Mouse (Mus musculus) hindbrain, embryonic 13.5 days (tissue): ENCODE measurements around the gene Ptges2. TPM values are rescaled to one million over a fixed set of nuclear protein-coding genes. Genes with fewer than 3 reads are reported as not detected.

Experiments
- ATAC-seq: fragments of 200-750 bp; cut with Nextera tagmentation; 2 replicates; pipeline ENCODE4 v1.8.0; 2017; ENCODE audit warnings: moderate TSS enrichment; ENCODE audit not compliant: low FRiP score
- H3K27ac ChIP-seq: fragments of 300-500 bp; sonication (generic); 2 replicates; pipeline ENCODE4 v1.5.1; 2015; ENCODE audit warnings: inconsistent platforms, mild to moderate bottlenecking, moderate library complexity
- H3K27me3 ChIP-seq: fragments of 300-500 bp; sonication (generic); 2 replicates; pipeline ENCODE4 v1.6.1; 2015; ENCODE audit warnings: mild to moderate bottlenecking, inconsistent platforms
- H3K36me3 ChIP-seq: fragments of 300-500 bp; sonication (generic); 2 replicates; pipeline ENCODE4 v1.6.1; 2015; ENCODE audit warnings: mild to moderate bottlenecking, inconsistent platforms
- H3K4me1 ChIP-seq: fragments of 300-500 bp; sonication (generic); replicated peaks from 2 replicates; pipeline ENCODE4 v1.6.1; 2015; ENCODE audit warnings: inconsistent platforms
- H3K4me2 ChIP-seq: fragments of 300-500 bp; sonication (generic); 2 replicates; pipeline ENCODE4 v1.6.1; 2015; ENCODE audit warnings: inconsistent platforms, mild to moderate bottlenecking, moderate library complexity
- H3K4me3 ChIP-seq: fragments of 300-500 bp; sonication (generic); 2 replicates; pipeline ENCODE4 v1.5.1; 2015; ENCODE audit warnings: mild to moderate bottlenecking, inconsistent platforms
- H3K9ac ChIP-seq: fragments of 300-500 bp; sonication (generic); 2 replicates; pipeline ENCODE4 v1.6.1; 2015; ENCODE audit warnings: mild to moderate bottlenecking, inconsistent platforms
- H3K9me3 ChIP-seq: fragments of 300-500 bp; sonication (generic); 2 replicates; pipeline ENCODE4 v1.6.1; 2016; ENCODE audit warnings: inconsistent platforms
- WGBS: fragments of 180-500 bp; shearing (Covaris S2); methylation state at CpG from one replicate; pipeline ENCODE4 v1.1.7; 2015; 5-methylcytosine and 5-hydroxymethylcytosine counted together
- polyA plus RNA-seq: library from polyadenylated mRNA; unstranded; fragments of >200 nt; fragmentation: Nextera tagmentation; extraction: Ambion mirVana; gene quantifications from 2 replicates; pipeline ENCODE4 v1.2.1, GENCODE M21; 2015

The Ptges2 gene
- polyA plus RNA-seq, 1 experiment from 2014 or later = 41.2 TPM

GRCm38 (mm10) chr2:32437612-32438166 lies 42.0 kb downstream of the Ptges2 start:
- Histone ChIP-seq H3K9ac (peak overlapping the region; percentile 15; the same call in 1 of the 2 replicates), H3K4me2 (no peak overlapping the region), H3K27me3 (no peaks in the 10 kb centered on the region), H3K27ac (peak overlapping the region; percentile 72), H3K9me3 (no peaks in the 10 kb centered on the region), H3K4me3 (no peak overlapping the region), H3K36me3 (no peaks in the 10 kb centered on the region), H3K4me1 (peaks cover 36% of the 10 kb centered on the region)
- no peak for ATAC-seq
- WGBS = 68% methylated on average over 2 of the region's 2 CpGs

GRCm38 (mm10) chr2:32438733-32439132 lies 43.0 kb downstream of the Ptges2 start:
- peaks cover 36% of the 10 kb centered on the region for H3K4me1 ChIP-seq
- H3K27me3 ChIP-seq = no peaks in the 10 kb centered on the region
- H3K4me2 ChIP-seq = no peak overlapping the region
- no peak for ATAC-seq
- no peak overlapping the region for H3K9ac ChIP-seq
- H3K4me3 ChIP-seq = no peak overlapping the region
- H3K36me3 ChIP-seq = no peaks in the 10 kb centered on the region
- H3K27ac ChIP-seq = no peak overlapping the region
- 88% methylated on average over 3 of the region's 3 CpGs for WGBS
- H3K9me3 ChIP-seq = no peaks in the 10 kb centered on the region

- ATAC-seq = no peak
- no peak overlapping the region for H3K27ac ChIP-seq
- H3K9me3 ChIP-seq = no peaks in the 10 kb centered on the region
- no peak overlapping the region for H3K4me3 ChIP-seq
- no peaks in the 10 kb centered on the region for H3K27me3 ChIP-seq
- H3K4me2 ChIP-seq = no peak overlapping the region
- WGBS = 38% methylated on average over 6 of the region's 6 CpGs
- peaks cover 36% of the 10 kb centered on the region for H3K4me1 ChIP-seq
- no peak overlapping the region for H3K9ac ChIP-seq
- no peaks in the 10 kb centered on the region; the same call in 1 of the 2 replicates for H3K36me3 ChIP-seq
Measured at GRCm38 (mm10) chr2:32439177-32439576, 43.5 kb downstream of the Ptges2 start.

GRCm38 (mm10) chr2:32440164-32440563 lies 44.5 kb downstream of the Ptges2 start:
- no peaks in the 10 kb centered on the region for H3K9me3 ChIP-seq
- H3K4me2 ChIP-seq = no peak overlapping the region
- H3K4me3 ChIP-seq = no peak overlapping the region
- WGBS = 56% methylated on average over 2 of the region's 2 CpGs
- no peak for ATAC-seq
- no peaks in the 10 kb centered on the region for H3K27me3 ChIP-seq
- peak overlapping the region; percentile 58; the same call in 1 of the 2 replicates for H3K27ac ChIP-seq
- peaks cover 36% of the 10 kb centered on the region for H3K4me1 ChIP-seq
- H3K36me3 ChIP-seq = no peaks in the 10 kb centered on the region; the same call in 1 of the 2 replicates
- no peak overlapping the region for H3K9ac ChIP-seq

- ATAC-seq = no peak
- 79% methylated on average over 1 of the region's 1 CpGs for WGBS
- H3K4me1 ChIP-seq = peaks cover 36% of the 10 kb centered on the region
- no peaks in the 10 kb centered on the region for H3K9me3 ChIP-seq
- H3K9ac ChIP-seq = no peak overlapping the region
- H3K36me3 ChIP-seq = peaks cover 2% of the 10 kb centered on the region; the same call in 1 of the 2 replicates
- H3K4me3 ChIP-seq = no peak overlapping the region
- H3K4me2 ChIP-seq = no peak overlapping the region
- H3K27ac ChIP-seq = peak overlapping the region; percentile 48; the same call in 1 of the 2 replicates
- no peaks in the 10 kb centered on the region for H3K27me3 ChIP-seq
Measured at GRCm38 (mm10) chr2:32440632-32441031, 44.9 kb downstream of the Ptges2 start.

- Histone ChIP-seq H3K9ac (no peak overlapping the region), H3K36me3 (peaks cover 3% of the 10 kb centered on the region; the same call in 1 of the 2 replicates), H3K27me3 (no peaks in the 10 kb centered on the region), H3K4me1 (peaks cover 36% of the 10 kb centered on the region), H3K4me3 (no peak overlapping the region), H3K4me2 (no peak overlapping the region), H3K27ac (no peak overlapping the region), H3K9me3 (no peaks in the 10 kb centered on the region)
- 94% methylated on average over 2 of the region's 2 CpGs for WGBS
- ATAC-seq = no peak
Measured at GRCm38 (mm10) chr2:32441550-32441949, 45.9 kb downstream of the Ptges2 start.

GRCm38 (mm10) chr2:32445535-32445934 lies 49.8 kb downstream of the Ptges2 start:
- Histone ChIP-seq H3K4me1 (peaks cover 25% of the 10 kb centered on the region), H3K4me3 (no peak overlapping the region), H3K9ac (peak overlapping the region; percentile 24; the same call in 1 of the 2 replicates), H3K36me3 (peaks cover 3% of the 10 kb centered on the region; the same call in 1 of the 2 replicates), H3K9me3 (no peaks in the 10 kb centered on the region), H3K4me2 (no peak overlapping the region), H3K27me3 (no peaks in the 10 kb centered on the region), H3K27ac (no peak overlapping the region)
- WGBS = 79% methylated on average over 1 of the region's 1 CpGs
- ATAC-seq = no peak

GRCm38 (mm10) chr2:32447264-32447936 lies 51.7 kb downstream of the Ptges2 start:
- Histone ChIP-seq H3K27ac (peak overlapping the region; percentile 66), H3K4me3 (no peak overlapping the region), H3K4me1 (peaks cover 24% of the 10 kb centered on the region), H3K9ac (0 out of 2 replicates have a peak overlapping the region, but pooled peaks have one; percentile 7), H3K36me3 (peaks cover 3% of the 10 kb centered on the region; the same call in 1 of the 2 replicates), H3K27me3 (no peaks in the 10 kb centered on the region), H3K9me3 (no peaks in the 10 kb centered on the region), H3K4me2 (no peak overlapping the region)
- WGBS = 70% methylated on average over 9 of the region's 9 CpGs
- ATAC-seq = no peak

GRCm38 (mm10) chr2:32448480-32448879 lies 52.8 kb downstream of the Ptges2 start:
- ATAC-seq = no peak
- Histone ChIP-seq H3K9ac (no peak overlapping the region; the same call in 1 of the 2 replicates), H3K27ac (no peak overlapping the region), H3K4me1 (peaks cover 33% of the 10 kb centered on the region), H3K9me3 (no peaks in the 10 kb centered on the region), H3K4me2 (no peak overlapping the region), H3K27me3 (no peaks in the 10 kb centered on the region), H3K36me3 (peaks cover 3% of the 10 kb centered on the region; the same call in 1 of the 2 replicates), H3K4me3 (no peak overlapping the region)
- 94% methylated on average over 1 of the region's 1 CpGs for WGBS

GRCm38 (mm10) chr2:32449761-32450754 lies 54.4 kb downstream of the Ptges2 start, which contains the start of gene Naif1:
Gene Naif1, plus strand, starts transcription at chr2:32450457.
- ATAC-seq = no peak
- H3K27me3 ChIP-seq = no peaks in the 10 kb centered on the region
- 78% methylated on average over 15 of the region's 15 CpGs for WGBS

GRCm38 (mm10) chr2:32450881-32451844 lies 55.5 kb downstream of the Ptges2 start, which contains the start of gene Slc25a25:
Gene Slc25a25, minus strand, starts transcription at chr2:32451445.
- Histone ChIP-seq H3K9ac (peak within 1 kb of the TSS; percentile 87), H3K27me3 (no peaks in the 10 kb centered on the region), H3K9me3 (no peaks in the 10 kb centered on the region), H3K36me3 (peaks cover 8% of the 10 kb centered on the region; the same call in 1 of the 2 replicates), H3K4me2 (peak within 1 kb of the TSS; percentile 79), H3K4me3 (peak within 1 kb of the TSS; percentile 77), H3K4me1 (peaks cover 45% of the 10 kb centered on the region), H3K27ac (peak within 1 kb of the TSS; percentile 96)
- 1% methylated on average over 95 of the region's 103 CpGs for WGBS
- peak; percentile 94 for ATAC-seq

More at GRCm38 (mm10) chr2:32449761-32450754, 54.4 kb downstream of the Ptges2 start, which contains the start of gene Naif1:
- peaks cover 45% of the 10 kb centered on the region for H3K4me1 ChIP-seq
- H3K36me3 ChIP-seq = 0 out of 2 replicates have a peak, but pooled peaks cover 3% of the 10 kb centered on the region
- H3K9ac ChIP-seq = peak within 1 kb of the TSS; percentile 87
- no peaks in the 10 kb centered on the region for H3K9me3 ChIP-seq
- H3K27ac ChIP-seq = peak within 1 kb of the TSS; percentile 96
- peak within 1 kb of the TSS; percentile 77 for H3K4me3 ChIP-seq
- peak within 1 kb of the TSS; percentile 79 for H3K4me2 ChIP-seq
